Mouse (Mus musculus): ENCODE measurements around the gene Cd2bp2. TPM values are rescaled to one million over a fixed set of nuclear protein-coding genes. Genes with fewer than 3 reads are reported as not detected.

The Cd2bp2 gene
- polyA plus RNA-seq, 1 experiment from 2014 or later = 88.2 TPM

DNA sequence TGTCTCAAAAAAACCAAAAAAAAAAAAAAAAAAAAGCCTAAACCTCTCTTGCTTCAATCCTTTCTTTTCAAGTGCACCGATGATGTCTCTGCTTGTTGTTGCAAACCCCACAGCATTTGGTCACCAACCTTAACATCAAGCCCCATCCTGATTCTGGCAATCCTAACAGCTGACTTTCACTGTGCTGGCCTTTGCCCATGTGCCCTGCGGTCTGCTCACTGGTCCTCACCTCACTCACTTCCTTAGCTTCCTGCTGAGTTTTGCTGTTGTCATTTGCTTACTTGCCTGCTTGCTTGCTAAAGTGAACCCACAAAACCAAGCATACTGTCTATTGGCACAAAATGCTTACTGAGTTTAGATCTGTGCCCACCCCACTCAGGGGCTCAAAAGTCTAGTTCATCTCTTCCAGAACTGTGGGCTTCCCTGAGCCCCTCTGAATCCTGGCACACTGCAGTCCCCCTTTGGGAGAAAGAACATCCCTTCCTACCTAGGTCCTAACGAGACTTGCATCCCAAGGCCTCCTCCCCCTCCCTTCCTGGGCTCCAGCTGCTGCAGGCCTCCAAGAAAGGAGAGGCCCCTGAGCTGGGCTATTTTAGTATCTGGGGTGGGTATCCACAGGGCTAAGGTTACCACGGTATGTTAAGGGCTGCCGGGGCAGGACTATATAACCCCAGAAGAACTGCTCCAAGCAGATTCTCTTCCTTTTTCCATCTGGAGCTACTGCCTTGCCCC is 15.3 kb upstream of the Cd2bp2 start:
- no peak for ATAC-seq
- H3K9me3 ChIP-seq (ENCODE audit: control insufficient read depth, low read length) = no peaks in the 10 kb centered on the region
- 78% methylated on average over 5 of the region's 5 CpGs for WGBS

DNA sequence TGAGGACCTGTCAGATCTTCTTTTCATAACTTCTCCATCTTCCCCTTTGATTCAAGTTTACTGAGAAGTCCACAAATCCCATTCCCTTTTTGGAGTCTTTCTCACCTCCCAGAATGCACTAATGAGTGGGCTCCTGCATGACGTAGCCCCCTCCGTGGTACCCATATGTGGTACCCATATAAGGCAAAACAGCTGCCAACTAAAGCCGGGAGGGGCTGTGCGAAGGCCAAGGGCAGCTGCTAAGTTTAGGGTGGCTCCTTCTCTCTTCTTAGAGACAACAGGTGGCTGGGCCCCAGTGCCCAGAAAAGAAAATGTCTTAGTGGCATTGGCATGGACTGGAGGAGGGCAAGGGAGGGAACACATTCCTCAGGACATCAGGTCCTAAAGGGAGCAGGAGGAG is 14.4 kb upstream of the Cd2bp2 start:
- no peak overlapping the region for H3K27ac ChIP-seq (ENCODE audit: low read length)
- H3K4me3 ChIP-seq (replicated peaks; ENCODE audit: low read length) = no peak overlapping the region
- H3K36me3 ChIP-seq (ENCODE audit: control insufficient read depth, insufficient read depth) = no peaks in the 10 kb centered on the region
- peaks cover 30% of the 10 kb centered on the region for H3K4me1 ChIP-seq (replicated peaks; ENCODE audit: control insufficient read depth, insufficient read depth, low read length)
- H3K9ac ChIP-seq (replicated peaks; ENCODE audit: low read depth, low read length) = no peak overlapping the region
- H3K4me2 ChIP-seq (ENCODE audit: low read length) = no peak overlapping the region
- WGBS = 91% methylated on average over 4 of the region's 4 CpGs
- no peaks in the 10 kb centered on the region for H3K27me3 ChIP-seq (replicated peaks; ENCODE audit: control insufficient read depth, insufficient read depth, low read length)
- H3K9me3 ChIP-seq (ENCODE audit: control insufficient read depth, low read length) = no peaks in the 10 kb centered on the region
- no peak for ATAC-seq

More for the DNA sequence above, 15.3 kb upstream of the Cd2bp2 start:
- peaks cover 24% of the 10 kb centered on the region for H3K4me1 ChIP-seq (replicated peaks; ENCODE audit: control insufficient read depth, insufficient read depth, low read length)
- no peaks in the 10 kb centered on the region for H3K27me3 ChIP-seq (replicated peaks; ENCODE audit: control insufficient read depth, insufficient read depth, low read length)
- H3K27ac ChIP-seq (ENCODE audit: low read length) = no peak overlapping the region
- H3K9ac ChIP-seq (replicated peaks; ENCODE audit: low read depth, low read length) = no peak overlapping the region
- H3K4me2 ChIP-seq (ENCODE audit: low read length) = no peak overlapping the region
- no peak overlapping the region for H3K4me3 ChIP-seq (replicated peaks; ENCODE audit: low read length)
- H3K36me3 ChIP-seq (ENCODE audit: control insufficient read depth, insufficient read depth) = no peaks in the 10 kb centered on the region

DNA sequence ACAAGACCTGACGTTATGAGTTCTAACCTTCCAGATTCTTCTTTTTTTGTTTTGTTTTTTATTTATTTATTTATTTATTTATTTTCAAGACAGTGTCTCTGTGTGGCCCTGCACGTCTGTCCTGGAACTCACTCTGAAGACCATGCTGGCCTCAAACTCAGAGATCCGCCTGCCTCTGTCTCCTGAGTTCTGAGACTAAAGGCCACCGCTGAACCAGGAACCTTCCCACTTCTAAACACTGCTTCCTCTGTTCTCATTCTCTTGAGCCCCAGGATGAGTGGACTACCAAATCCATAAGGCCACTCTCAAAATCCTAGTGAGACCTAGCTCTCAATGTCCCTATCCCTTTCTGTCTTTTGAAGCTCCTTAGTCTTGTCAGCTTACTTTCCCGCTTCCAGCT is 14.0 kb upstream of the Cd2bp2 start:
- no peak overlapping the region for H3K9ac ChIP-seq (replicated peaks; ENCODE audit: low read depth, low read length)
- no peak overlapping the region for H3K4me3 ChIP-seq (replicated peaks; ENCODE audit: low read length)
- no peak overlapping the region for H3K27ac ChIP-seq (ENCODE audit: low read length)
- H3K36me3 ChIP-seq (ENCODE audit: control insufficient read depth, insufficient read depth) = no peaks in the 10 kb centered on the region
- 72% methylated on average over 5 of the region's 5 CpGs for WGBS
- ATAC-seq = no peak
- H3K9me3 ChIP-seq (ENCODE audit: control insufficient read depth, low read length) = no peaks in the 10 kb centered on the region
- H3K4me1 ChIP-seq (replicated peaks; ENCODE audit: control insufficient read depth, insufficient read depth, low read length) = peaks cover 30% of the 10 kb centered on the region
- H3K27me3 ChIP-seq (replicated peaks; ENCODE audit: control insufficient read depth, insufficient read depth, low read length) = no peaks in the 10 kb centered on the region
- peak overlapping the region; percentile 76; the same call in 1 of the 2 replicates for H3K4me2 ChIP-seq (ENCODE audit: low read length)

DNA sequence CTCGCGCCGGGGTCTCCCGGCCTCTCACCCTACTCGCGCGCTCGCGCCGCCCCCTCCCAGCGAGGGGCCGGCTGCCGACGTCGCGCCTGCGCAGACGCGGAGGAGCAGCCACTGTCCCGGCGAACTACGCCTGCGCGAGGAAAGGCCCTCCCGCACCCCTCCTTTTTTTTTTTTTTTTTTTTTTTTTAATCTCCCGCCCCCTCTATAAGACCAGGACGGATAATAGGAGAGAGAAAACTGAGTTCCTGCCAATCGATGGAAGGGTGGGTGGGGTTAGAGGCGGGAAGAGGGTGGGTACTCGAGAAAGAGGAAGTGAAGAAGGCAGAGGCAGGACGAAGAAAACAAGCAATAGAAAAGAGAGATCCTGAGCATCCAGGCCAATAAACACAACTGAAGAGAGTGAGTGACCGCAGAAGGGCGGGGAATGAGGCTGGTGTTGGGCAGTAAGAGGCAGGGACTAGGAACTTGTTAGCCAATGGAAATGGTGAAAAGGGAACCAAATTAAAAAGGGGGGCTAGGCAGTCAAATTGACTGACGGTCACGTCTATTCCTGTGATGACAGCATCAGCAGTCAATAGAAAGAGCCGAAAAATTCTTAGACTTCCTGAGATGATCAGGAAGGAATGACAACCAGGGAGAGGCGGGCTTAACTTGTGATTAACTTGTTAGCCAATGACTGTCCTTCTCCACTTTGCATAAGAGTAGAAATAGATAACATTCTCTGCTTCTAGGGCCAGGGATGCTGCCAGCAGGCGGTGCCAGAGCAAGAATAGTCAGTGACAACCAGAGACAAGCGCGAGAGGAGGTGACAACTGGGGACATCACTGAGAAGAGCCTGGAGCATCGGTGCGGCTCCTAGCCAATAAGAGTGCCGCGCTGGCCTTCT is 12.9 kb upstream of the Cd2bp2 start, which contains the start of gene Mylpf:
Gene Mylpf, plus strand, starts transcription at position 338 of the 886 bp plus-strand sequence.
- H3K4me3 ChIP-seq (replicated peaks; ENCODE audit: low read length) = peak within 1 kb of the TSS; percentile 94
- under 1% methylated on average over 44 of the region's 44 CpGs for WGBS
- H3K4me1 ChIP-seq (replicated peaks; ENCODE audit: control insufficient read depth, insufficient read depth, low read length) = peaks cover 30% of the 10 kb centered on the region
- no peaks in the 10 kb centered on the region for H3K27me3 ChIP-seq (replicated peaks; ENCODE audit: control insufficient read depth, insufficient read depth, low read length)
- H3K27ac ChIP-seq (ENCODE audit: low read length) = peak within 1 kb of the TSS; percentile 89
- H3K9ac ChIP-seq (replicated peaks; ENCODE audit: low read depth, low read length) = peak within 1 kb of the TSS; percentile 92
- peak; percentile 96 for ATAC-seq
- no peaks in the 10 kb centered on the region for H3K9me3 ChIP-seq (ENCODE audit: control insufficient read depth, low read length)
- H3K36me3 ChIP-seq (ENCODE audit: control insufficient read depth, insufficient read depth) = no peaks in the 10 kb centered on the region
- H3K4me2 ChIP-seq (ENCODE audit: low read length) = peak within 1 kb of the TSS; percentile 99

DNA sequence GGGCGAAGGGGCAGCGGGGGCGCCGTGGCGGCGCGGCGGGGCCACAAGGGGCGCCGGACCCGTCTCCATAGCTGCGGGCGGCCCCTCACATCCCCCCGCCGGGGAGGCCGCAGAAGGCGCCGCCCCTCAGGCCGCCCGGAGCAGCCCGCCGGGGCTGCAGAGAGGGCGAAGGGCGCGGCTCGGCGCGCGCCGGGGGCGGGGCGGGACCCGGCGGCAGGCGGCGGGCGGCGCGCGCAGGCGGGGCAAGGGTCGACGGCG is 12.4 kb upstream of the Cd2bp2 start, which contains the start of gene Tbc1d10b:
Gene Tbc1d10b, minus strand, starts transcription at position 174 of the 258 bp plus-strand sequence.
- WGBS = under 1% methylated on average over 22 of the region's 44 CpGs
- peak within 1 kb of the TSS; percentile 89 for H3K27ac ChIP-seq (ENCODE audit: low read length)
- H3K36me3 ChIP-seq (ENCODE audit: control insufficient read depth, insufficient read depth) = no peaks in the 10 kb centered on the region
- H3K9me3 ChIP-seq (ENCODE audit: control insufficient read depth, low read length) = no peaks in the 10 kb centered on the region
- peak within 1 kb of the TSS; percentile 99 for H3K4me2 ChIP-seq (ENCODE audit: low read length)
- peaks cover 30% of the 10 kb centered on the region for H3K4me1 ChIP-seq (replicated peaks; ENCODE audit: control insufficient read depth, insufficient read depth, low read length)
- peak; percentile 2; the same call in 1 of the 2 replicates for ATAC-seq
- no peaks in the 10 kb centered on the region for H3K27me3 ChIP-seq (replicated peaks; ENCODE audit: control insufficient read depth, insufficient read depth, low read length)
- peak within 1 kb of the TSS; percentile 94 for H3K4me3 ChIP-seq (replicated peaks; ENCODE audit: low read length)
- peak within 1 kb of the TSS; percentile 92 for H3K9ac ChIP-seq (replicated peaks; ENCODE audit: low read depth, low read length)

DNA sequence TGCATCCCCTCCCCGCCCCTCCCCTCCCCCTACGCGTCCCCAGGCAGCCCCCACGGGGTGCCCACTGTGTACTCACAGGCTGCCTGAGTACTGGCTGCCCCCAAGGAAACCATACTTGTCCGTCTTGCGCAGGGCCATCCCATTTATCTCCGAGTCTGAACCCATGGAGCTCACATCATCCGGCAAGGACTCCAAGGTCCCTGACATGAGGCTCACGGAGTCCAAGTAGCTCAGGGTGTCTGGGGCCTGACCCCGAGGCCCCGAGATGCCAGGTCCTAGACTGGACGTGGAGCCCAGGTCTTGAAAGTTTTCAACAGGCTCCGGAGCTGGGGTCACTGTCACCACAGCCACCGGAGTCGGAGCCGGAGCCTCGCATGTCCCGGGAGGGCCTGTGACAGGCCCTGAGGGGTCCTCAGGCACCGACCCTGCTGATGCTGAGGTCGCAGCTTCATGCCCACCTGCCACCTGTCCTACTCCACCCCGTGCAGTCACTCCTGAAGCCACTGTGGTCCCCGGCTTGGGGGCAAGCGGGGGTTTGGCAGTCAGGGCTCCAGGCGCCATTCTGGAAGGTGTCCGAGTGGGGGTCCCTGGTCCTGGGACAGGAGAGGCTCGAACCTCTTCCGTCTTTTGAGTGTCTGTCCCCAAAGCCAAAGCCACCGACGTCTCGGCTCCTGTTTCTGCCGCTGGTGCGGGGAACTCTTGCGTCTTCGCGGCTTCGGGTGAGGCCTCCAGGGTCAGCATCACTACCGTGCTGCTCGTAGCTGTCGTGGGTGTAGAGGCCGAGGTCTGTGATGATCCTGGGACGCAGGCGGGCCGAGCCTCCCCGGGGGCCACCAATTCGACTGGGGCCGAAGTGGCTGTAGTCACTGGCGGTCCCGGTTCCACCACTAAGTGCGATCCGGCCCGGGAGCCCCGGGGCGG is 11.8 kb upstream of the Cd2bp2 start:
- no peak for ATAC-seq
- Histone ChIP-seq H3K4me1 (replicated peaks; ENCODE audit: control insufficient read depth, insufficient read depth, low read length) (peaks cover 30% of the 10 kb centered on the region), H3K36me3 (ENCODE audit: control insufficient read depth, insufficient read depth) (peaks cover 5% of the 10 kb centered on the region; the same call in 1 of the 2 replicates), H3K27me3 (replicated peaks; ENCODE audit: control insufficient read depth, insufficient read depth, low read length) (no peaks in the 10 kb centered on the region), H3K4me2 (ENCODE audit: low read length) (peak overlapping the region; percentile 99), H3K4me3 (replicated peaks; ENCODE audit: low read length) (peak overlapping the region; percentile 94), H3K9ac (replicated peaks; ENCODE audit: low read depth, low read length) (peak overlapping the region; percentile 92), H3K9me3 (ENCODE audit: control insufficient read depth, low read length) (no peaks in the 10 kb centered on the region), H3K27ac (ENCODE audit: low read length) (peak overlapping the region; percentile 67)
- under 1% methylated on average over 51 of the region's 53 CpGs for WGBS

DNA sequence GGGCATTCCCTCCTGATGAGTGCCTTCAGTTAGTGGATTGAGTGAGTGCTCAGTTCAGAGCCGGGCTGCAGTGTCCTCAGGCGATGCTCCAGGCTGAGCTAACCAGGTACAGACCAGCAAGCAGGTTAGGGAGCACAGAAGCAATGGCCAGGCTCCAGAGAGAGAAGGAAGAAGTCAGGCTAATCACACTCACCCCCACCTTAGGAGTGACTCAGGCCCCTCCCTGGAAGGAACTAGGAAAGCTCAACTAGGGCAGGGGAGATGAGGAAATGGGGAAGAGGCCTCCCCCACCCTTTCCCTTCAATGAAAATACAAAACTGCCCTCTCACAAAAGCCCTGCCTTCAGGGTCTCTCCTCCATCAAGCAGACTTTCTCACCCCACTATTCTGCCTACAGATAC is 10.8 kb upstream of the Cd2bp2 start:
- ATAC-seq = no peak
- H3K27me3 ChIP-seq (replicated peaks; ENCODE audit: control insufficient read depth, insufficient read depth, low read length) = no peaks in the 10 kb centered on the region
- H3K9me3 ChIP-seq (ENCODE audit: control insufficient read depth, low read length) = no peaks in the 10 kb centered on the region
- WGBS = 73% methylated on average over 2 of the region's 2 CpGs
- no peak overlapping the region for H3K27ac ChIP-seq (ENCODE audit: low read length)
- peaks cover 9% of the 10 kb centered on the region; the same call in 1 of the 2 replicates for H3K36me3 ChIP-seq (ENCODE audit: control insufficient read depth, insufficient read depth)
- H3K4me1 ChIP-seq (replicated peaks; ENCODE audit: control insufficient read depth, insufficient read depth, low read length) = peaks cover 30% of the 10 kb centered on the region
- H3K9ac ChIP-seq (replicated peaks; ENCODE audit: low read depth, low read length) = peak overlapping the region; percentile 92
- peak overlapping the region; percentile 94 for H3K4me3 ChIP-seq (replicated peaks; ENCODE audit: low read length)
- H3K4me2 ChIP-seq (ENCODE audit: low read length) = peak overlapping the region; percentile 99

DNA sequence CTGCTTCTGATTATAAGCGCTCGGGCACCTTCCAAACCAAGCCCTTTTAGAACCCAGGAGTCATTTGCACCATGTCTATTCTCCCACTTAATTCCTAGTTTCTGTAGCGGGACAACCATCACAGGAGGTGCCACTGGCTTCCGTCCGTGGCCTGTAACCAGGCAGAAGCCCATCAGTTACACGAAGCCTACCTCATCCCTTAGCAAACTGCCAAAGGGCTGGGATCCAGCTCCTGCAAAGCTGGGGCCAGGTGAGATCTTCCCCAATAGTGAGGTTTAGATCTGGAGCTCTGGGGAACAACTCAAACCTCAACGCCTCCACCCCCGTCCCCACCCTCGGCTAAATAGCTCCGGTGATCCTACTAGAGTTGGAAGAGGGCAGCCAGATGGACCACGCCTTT is 634 bp upstream of the Cd2bp2 start:
- peak overlapping the region; percentile 70 for H3K4me3 ChIP-seq (replicated peaks; ENCODE audit: low read length)
- peak overlapping the region; percentile 87 for H3K27ac ChIP-seq (ENCODE audit: low read length)
- H3K27me3 ChIP-seq (replicated peaks; ENCODE audit: control insufficient read depth, insufficient read depth, low read length) = no peaks in the 10 kb centered on the region
- peaks cover 56% of the 10 kb centered on the region for H3K36me3 ChIP-seq (ENCODE audit: control insufficient read depth, insufficient read depth)
- WGBS = 58% methylated on average over 11 of the region's 11 CpGs
- peak overlapping the region; percentile 89 for H3K4me2 ChIP-seq (ENCODE audit: low read length)
- peaks cover 21% of the 10 kb centered on the region for H3K4me1 ChIP-seq (replicated peaks; ENCODE audit: control insufficient read depth, insufficient read depth, low read length)
- H3K9me3 ChIP-seq (ENCODE audit: control insufficient read depth, low read length) = no peaks in the 10 kb centered on the region
- peak overlapping the region; percentile 74 for H3K9ac ChIP-seq (replicated peaks; ENCODE audit: low read depth, low read length)
- ATAC-seq = no peak; the same call in 1 of the 2 replicates

Measured in forebrain, embryonic 16.5 days (tissue).